Mouse (Mus musculus) liver, embryonic 16.5 days (tissue): ENCODE data around the gene Trim38. TPM values are rescaled to one million over a fixed set of nuclear protein-coding genes. Genes with fewer than 3 reads are reported as not detected.

Experiments used
- ATAC-seq: fragments of 200-750 bp; cut with Nextera tagmentation; 2 replicates; pipeline ENCODE4 v1.8.0; 2017; ENCODE audit warnings: low read depth, mild to moderate bottlenecking, moderate number of reproducible peaks, moderate library complexity
- H3K27ac ChIP-seq: fragments of 300-500 bp; sonication (generic); 2 replicates; pipeline ENCODE4 v1.5.1; 2014; ENCODE audit warnings: mild to moderate bottlenecking, low read length
- H3K27me3 ChIP-seq: fragments of 300-500 bp; sonication (generic); 2 replicates; pipeline ENCODE4 v1.6.1; 2014; ENCODE audit warnings: low read depth, low read length, mixed read lengths; ENCODE audit not compliant: control insufficient read depth, insufficient read depth
- H3K36me3 ChIP-seq: fragments of 300-500 bp; sonication (generic); 2 replicates; pipeline ENCODE4 v1.6.1; 2014; ENCODE audit warnings: mild to moderate bottlenecking; ENCODE audit not compliant: control insufficient read depth, insufficient read depth
- H3K4me1 ChIP-seq: fragments of 300-500 bp; sonication (generic); 2 replicates; pipeline ENCODE4 v1.6.1; 2014; ENCODE audit warnings: low read depth, low read length, mixed read lengths; ENCODE audit not compliant: control insufficient read depth
- H3K4me2 ChIP-seq: fragments of 300-500 bp; sonication (generic); 2 replicates; pipeline ENCODE4 v1.6.1; 2014; ENCODE audit warnings: low read depth, low read length, mixed read lengths
- H3K4me3 ChIP-seq: fragments of 300-500 bp; sonication (generic); 2 replicates; pipeline ENCODE4 v1.5.1; 2014; ENCODE audit warnings: low read depth, mild to moderate bottlenecking, low read length
- H3K9ac ChIP-seq: fragments of 300-500 bp; sonication (generic); 2 replicates; pipeline ENCODE4 v1.6.1; 2014; ENCODE audit warnings: low read depth, low read length
- H3K9me3 ChIP-seq: fragments of 300-500 bp; sonication (generic); replicated peaks from 2 replicates; pipeline ENCODE4 v1.6.1; 2016; ENCODE audit warnings: low read length; ENCODE audit not compliant: control insufficient read depth
- WGBS: fragments of 180-500 bp; shearing (Covaris S2); extraction: QIAGEN DNeasy Blood & Tissue Kit; methylation state at CpG from one replicate; pipeline ENCODE4 v1.1.7; 2014; ENCODE audit not compliant: insufficient replicate concordance; 5-methylcytosine and 5-hydroxymethylcytosine counted together
- polyA plus RNA-seq: library from polyadenylated mRNA; unstranded; fragments of >200 nt; fragmentation: Nextera tagmentation; extraction: Ambion mirVana; gene quantifications from 2 replicates; pipeline ENCODE4 v1.2.1, GENCODE M21; 2015

Gene Trim38
- polyA plus RNA-seq, 1 experiment from 2014 or later = not detected

- WGBS = 22% methylated on average over 12 of the region's 12 CpGs
- Histone ChIP-seq H3K36me3 (no peaks in the 10 kb centered on the region), H3K27ac (peak overlapping the region; percentile 96), H3K4me3 (peak overlapping the region; percentile 67), H3K9me3 (no peaks in the 10 kb centered on the region), H3K9ac (peak overlapping the region; percentile 79), H3K27me3 (no peaks in the 10 kb centered on the region), H3K4me1 (peaks cover 35% of the 10 kb centered on the region), H3K4me2 (peak overlapping the region; percentile 86)
- ATAC-seq = no peak
These were observed 5.2 kb upstream of the Trim38 start for GRCm38 (mm10) chr13:23764324-23765171.

GRCm38 (mm10) chr13:23765172-23765513 is 4.6 kb upstream of the Trim38 start:
- peaks cover 30% of the 10 kb centered on the region for H3K4me1 ChIP-seq
- no peak for ATAC-seq
- H3K27ac ChIP-seq = peak overlapping the region; percentile 96

GRCm38 (mm10) chr13:23766772-23767171 is 2.9 kb upstream of the Trim38 start:
- no peak overlapping the region for H3K27ac ChIP-seq
- H3K4me1 ChIP-seq = peaks cover 26% of the 10 kb centered on the region
- no peak overlapping the region for H3K4me2 ChIP-seq

More at GRCm38 (mm10) chr13:23765172-23765513, 4.6 kb upstream of the Trim38 start:
- Histone ChIP-seq H3K9me3 (no peaks in the 10 kb centered on the region), H3K36me3 (no peaks in the 10 kb centered on the region), H3K27me3 (no peaks in the 10 kb centered on the region), H3K4me2 (peak overlapping the region; percentile 86), H3K9ac (peak overlapping the region; percentile 79), H3K4me3 (peak overlapping the region; percentile 67)
- 15% methylated on average over 1 of the region's 1 CpGs for WGBS

DNA sequence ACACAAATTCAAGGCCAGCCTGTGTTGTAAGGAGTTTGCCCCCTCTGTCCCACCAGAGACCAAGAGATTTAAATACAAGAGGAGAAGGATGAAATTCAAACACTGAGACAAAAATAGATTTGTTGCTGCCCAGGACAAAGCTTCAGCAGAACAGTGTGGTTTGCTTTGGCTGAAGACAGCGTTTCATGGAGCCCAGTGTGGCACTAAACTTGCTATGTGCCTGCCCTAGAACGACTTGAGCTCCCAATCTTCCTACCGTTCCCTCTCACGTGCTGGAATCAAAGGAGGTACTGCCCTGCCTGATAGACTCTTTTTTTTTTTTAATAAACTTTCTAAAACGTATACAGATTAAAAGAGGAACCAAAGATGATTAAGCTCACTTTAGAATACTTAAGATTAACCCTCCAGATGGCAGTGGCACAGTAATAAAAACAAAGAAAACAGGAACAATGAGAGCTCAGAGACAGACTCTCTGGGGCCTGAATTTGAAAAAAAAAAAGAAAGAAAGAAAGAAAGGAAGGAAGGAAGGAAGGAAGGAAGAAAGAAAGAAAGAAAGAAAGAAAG is 797 bp upstream of the Trim38 start:
- Histone ChIP-seq H3K4me3 (no peak overlapping the region), H3K4me1 (peaks cover 26% of the 10 kb centered on the region), H3K27me3 (no peaks in the 10 kb centered on the region), H3K9ac (no peak overlapping the region), H3K4me2 (no peak overlapping the region), H3K9me3 (no peaks in the 10 kb centered on the region), H3K36me3 (no peaks in the 10 kb centered on the region), H3K27ac (no peak overlapping the region)
- ATAC-seq = no peak
- 41% methylated on average over 5 of the region's 5 CpGs for WGBS

More at GRCm38 (mm10) chr13:23766772-23767171, 2.9 kb upstream of the Trim38 start:
- Histone ChIP-seq H3K36me3 (no peaks in the 10 kb centered on the region), H3K9ac (no peak overlapping the region), H3K4me3 (no peak overlapping the region), H3K9me3 (no peaks in the 10 kb centered on the region), H3K27me3 (no peaks in the 10 kb centered on the region)
- no peak for ATAC-seq

DNA sequence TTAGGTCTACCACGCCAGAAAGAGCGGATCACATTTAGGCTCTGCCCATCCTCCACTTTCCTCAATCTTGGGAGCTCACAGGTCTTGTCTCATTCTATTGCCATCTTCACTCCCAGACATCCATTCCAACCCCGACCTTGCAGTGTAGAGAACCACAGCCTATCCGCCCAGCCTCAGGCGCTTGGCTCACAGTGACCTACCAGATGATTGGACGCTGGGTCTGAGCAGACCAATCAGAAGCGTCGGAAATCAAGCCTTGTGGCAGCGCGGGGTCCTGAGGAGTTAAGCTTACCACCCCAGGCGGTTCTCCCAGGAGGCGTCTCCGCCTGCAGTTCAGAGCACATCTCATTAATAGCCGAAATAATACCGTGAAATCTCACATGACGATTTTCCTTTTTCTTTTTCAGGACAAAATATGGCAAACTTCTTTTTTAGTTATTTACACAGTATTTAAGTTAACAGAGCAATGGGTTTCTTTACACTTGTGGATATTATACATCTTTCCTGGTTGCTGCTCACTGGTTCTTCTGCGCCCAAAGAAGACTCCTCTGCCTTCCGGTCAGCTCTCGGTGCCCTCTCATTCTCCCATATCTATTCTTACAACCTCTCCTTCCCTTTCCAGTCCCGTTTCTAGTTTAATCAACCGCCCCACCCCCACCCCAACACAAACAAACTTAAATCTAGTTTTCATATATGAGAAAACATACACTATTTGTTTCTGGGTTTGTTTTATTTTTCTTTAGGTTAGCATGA is 3.0 kb downstream of the Trim38 start:
- 16% methylated on average over 21 of the region's 21 CpGs for WGBS
- H3K4me2 ChIP-seq = peak overlapping the region; percentile 67
- H3K27ac ChIP-seq = 0 out of 2 replicates have a peak overlapping the region, but pooled peaks have one; percentile 26
- no peaks in the 10 kb centered on the region for H3K9me3 ChIP-seq
- no peaks in the 10 kb centered on the region for H3K36me3 ChIP-seq
- no peaks in the 10 kb centered on the region for H3K27me3 ChIP-seq
- H3K4me3 ChIP-seq = peak overlapping the region; percentile 37
- peak; percentile 98 for ATAC-seq
- peak overlapping the region; percentile 24 for H3K9ac ChIP-seq
- H3K4me1 ChIP-seq = peaks cover 10% of the 10 kb centered on the region

GRCm38 (mm10) chr13:23778339-23778738 is 8.6 kb downstream of the Trim38 start:
- 72% methylated on average over 7 of the region's 7 CpGs for WGBS
- no peak overlapping the region for H3K4me2 ChIP-seq

DNA sequence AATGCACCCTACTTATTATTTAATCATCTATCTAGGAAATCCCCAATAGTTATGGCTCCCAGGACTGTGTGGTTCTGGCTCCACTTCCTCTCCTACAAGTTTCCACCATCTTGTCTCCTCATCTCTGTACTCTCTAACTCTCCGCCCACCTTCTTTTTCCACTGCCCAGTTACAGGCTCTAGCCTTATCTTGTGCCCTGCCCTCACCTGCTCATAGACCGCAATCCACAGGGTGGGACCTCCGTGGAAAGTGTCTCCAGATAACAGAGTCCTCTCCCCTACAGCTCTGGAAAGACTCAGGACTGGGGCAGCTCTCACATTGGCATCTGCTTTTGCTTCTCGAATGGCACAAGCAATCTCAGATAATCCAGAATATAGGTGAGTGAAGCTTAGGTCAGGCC is 9.3 kb downstream of the Trim38 start:
- no peak overlapping the region for H3K9ac ChIP-seq
- no peaks in the 10 kb centered on the region for H3K36me3 ChIP-seq
- no peak overlapping the region for H3K4me2 ChIP-seq
- WGBS = 49% methylated on average over 4 of the region's 4 CpGs
- H3K4me3 ChIP-seq = no peak overlapping the region
- H3K27ac ChIP-seq = no peak overlapping the region
- 0 out of 2 replicates have a peak, but pooled peaks have one; percentile 11 for ATAC-seq
- no peaks in the 10 kb centered on the region for H3K9me3 ChIP-seq
- no peaks in the 10 kb centered on the region; the same call in 1 of the 2 replicates for H3K4me1 ChIP-seq
- H3K27me3 ChIP-seq = no peaks in the 10 kb centered on the region

More at GRCm38 (mm10) chr13:23778339-23778738, 8.6 kb downstream of the Trim38 start:
- peaks cover 2% of the 10 kb centered on the region; the same call in 1 of the 2 replicates for H3K4me1 ChIP-seq
- H3K9ac ChIP-seq = no peak overlapping the region
- no peaks in the 10 kb centered on the region for H3K27me3 ChIP-seq
- no peak for ATAC-seq
- H3K4me3 ChIP-seq = no peak overlapping the region
- H3K9me3 ChIP-seq = no peaks in the 10 kb centered on the region
- no peak overlapping the region for H3K27ac ChIP-seq
- H3K36me3 ChIP-seq = no peaks in the 10 kb centered on the region

- no peaks in the 10 kb centered on the region for H3K27me3 ChIP-seq
- no peaks in the 10 kb centered on the region for H3K9me3 ChIP-seq
- H3K27ac ChIP-seq = no peak overlapping the region
- H3K4me3 ChIP-seq = no peak overlapping the region
- H3K36me3 ChIP-seq = no peaks in the 10 kb centered on the region
- WGBS = 31% methylated on average over 2 of the region's 2 CpGs
- no peak overlapping the region for H3K4me2 ChIP-seq
- H3K4me1 ChIP-seq = no peaks in the 10 kb centered on the region
- ATAC-seq = no peak
- H3K9ac ChIP-seq = no peak overlapping the region
These were observed 22.8 kb downstream of the Trim38 start for GRCm38 (mm10) chr13:23792520-23792919.
